Mouse (Mus musculus): ENCODE results near the gene Rragd. TPM values are rescaled to one million over a fixed set of nuclear protein-coding genes. Genes with fewer than 3 reads are reported as not detected.
"Not testable (repeated sequence)": the region's sequence is repeated elsewhere in the genome, so short reads cannot be mapped to it uniquely, and the experiment has no call there.

Gene Rragd
- polyA plus RNA-seq, 1 experiment from 2014 or later, result 21.2 TPM

- not testable (repeated sequence) for DNase-seq (ENCODE audit: low spot score); H3K4me1 ChIP-seq; H3K27ac ChIP-seq; H3K36me3 ChIP-seq; H3K4me3 ChIP-seq; H3K9me3 ChIP-seq (replicated peaks); H3K27me3 ChIP-seq (ENCODE audit: low read depth, poor library complexity, severe bottlenecking)
- 90% methylated on average over 19 of the region's 19 CpGs for WGBS
Observed at GRCm38 (mm10) chr4:32964619-32965018, 18.2 kb upstream of the Rragd start.

DNA sequence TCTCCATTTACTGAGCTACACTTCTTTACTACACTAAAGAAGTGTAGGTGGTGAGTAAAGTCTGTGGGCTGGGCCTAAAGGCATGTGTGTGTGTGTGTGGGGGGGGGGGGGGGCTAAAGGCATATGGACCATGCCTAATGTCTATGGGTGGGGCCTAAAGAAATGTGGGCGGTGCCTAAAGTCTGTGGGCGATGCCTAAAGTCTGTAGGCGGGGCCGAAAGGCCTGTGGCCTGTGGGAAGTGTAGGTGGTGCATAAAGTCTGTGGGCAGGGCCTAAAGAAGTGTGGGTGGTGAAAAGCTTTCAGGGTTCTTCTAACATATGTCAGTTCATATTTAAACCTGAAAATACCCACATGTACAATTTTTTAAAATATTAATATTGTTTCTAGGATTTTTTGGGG, 5.5 kb upstream of the Rragd start:
- no peak overlapping the region for H3K27ac ChIP-seq
- no peaks in the 10 kb centered on the region for H3K36me3 ChIP-seq
- H3K4me3 ChIP-seq, result no peak overlapping the region
- WGBS, result 89% methylated on average over 4 of the region's 4 CpGs
- H3K9me3 ChIP-seq (replicated peaks), result no peaks in the 10 kb centered on the region
- peaks cover 12% of the 10 kb centered on the region for H3K4me1 ChIP-seq
- DNase-seq (ENCODE audit: low spot score), result no peak
- H3K27me3 ChIP-seq (ENCODE audit: low read depth, poor library complexity, severe bottlenecking), result peaks cover 26% of the 10 kb centered on the region

DNA sequence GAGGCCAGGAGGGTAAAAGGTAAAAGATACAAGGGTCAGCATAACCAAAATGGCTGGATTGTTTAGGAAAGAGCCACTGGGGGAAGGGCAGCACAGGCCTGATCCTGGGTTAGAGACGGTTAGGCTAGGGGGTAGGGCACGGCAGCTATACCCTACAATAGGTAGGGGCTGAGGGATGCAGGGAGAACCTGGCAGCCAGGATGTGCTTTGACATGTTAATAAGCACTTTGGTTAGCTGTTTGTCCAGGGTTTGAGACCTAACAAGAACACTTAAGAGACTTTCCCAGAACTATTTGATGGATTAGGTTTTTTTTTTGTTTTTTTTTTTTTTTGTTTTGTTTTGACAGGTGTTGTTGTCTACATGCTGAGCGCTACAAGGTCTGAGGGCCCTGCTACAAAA, 2.8 kb upstream of the Rragd start:
- Histone ChIP-seq H3K27ac (no peak overlapping the region), H3K27me3 (ENCODE audit: low read depth, poor library complexity, severe bottlenecking) (peaks cover 32% of the 10 kb centered on the region), H3K9me3 (replicated peaks) (no peaks in the 10 kb centered on the region), H3K4me1 (peaks cover 30% of the 10 kb centered on the region), H3K4me3 (no peak overlapping the region), H3K36me3 (no peaks in the 10 kb centered on the region)
- 82% methylated on average over 3 of the region's 3 CpGs for WGBS
- DNase-seq (ENCODE audit: low spot score), result no peak

GRCm38 (mm10) chr4:32981617-32982016, 1.2 kb upstream of the Rragd start:
- DNase-seq (ENCODE audit: low spot score), result no peak
- H3K9me3 ChIP-seq (replicated peaks), result no peaks in the 10 kb centered on the region
- 0 out of 2 replicates have a peak overlapping the region, but pooled peaks have one; percentile 97 for H3K27ac ChIP-seq
- H3K27me3 ChIP-seq (ENCODE audit: low read depth, poor library complexity, severe bottlenecking), result peaks cover 32% of the 10 kb centered on the region
- WGBS, result 23% methylated on average over 5 of the region's 5 CpGs
- peaks cover 42% of the 10 kb centered on the region for H3K4me1 ChIP-seq
- H3K4me3 ChIP-seq, result peak overlapping the region; percentile 92; the same call in 1 of the 2 replicates
- H3K36me3 ChIP-seq, result no peaks in the 10 kb centered on the region

GRCm38 (mm10) chr4:32982041-32982715, 659 bp upstream of the Rragd start:
- H3K4me3 ChIP-seq, result peak overlapping the region; percentile 92
- peak overlapping the region; percentile 97 for H3K27ac ChIP-seq
- 3% methylated on average over 15 of the region's 15 CpGs for WGBS
- peaks cover 36% of the 10 kb centered on the region for H3K27me3 ChIP-seq (ENCODE audit: low read depth, poor library complexity, severe bottlenecking)
- no peaks in the 10 kb centered on the region for H3K9me3 ChIP-seq (replicated peaks)
- no peaks in the 10 kb centered on the region for H3K36me3 ChIP-seq
- peaks cover 42% of the 10 kb centered on the region for H3K4me1 ChIP-seq
- peak; percentile 44 for DNase-seq (ENCODE audit: low spot score)

DNA sequence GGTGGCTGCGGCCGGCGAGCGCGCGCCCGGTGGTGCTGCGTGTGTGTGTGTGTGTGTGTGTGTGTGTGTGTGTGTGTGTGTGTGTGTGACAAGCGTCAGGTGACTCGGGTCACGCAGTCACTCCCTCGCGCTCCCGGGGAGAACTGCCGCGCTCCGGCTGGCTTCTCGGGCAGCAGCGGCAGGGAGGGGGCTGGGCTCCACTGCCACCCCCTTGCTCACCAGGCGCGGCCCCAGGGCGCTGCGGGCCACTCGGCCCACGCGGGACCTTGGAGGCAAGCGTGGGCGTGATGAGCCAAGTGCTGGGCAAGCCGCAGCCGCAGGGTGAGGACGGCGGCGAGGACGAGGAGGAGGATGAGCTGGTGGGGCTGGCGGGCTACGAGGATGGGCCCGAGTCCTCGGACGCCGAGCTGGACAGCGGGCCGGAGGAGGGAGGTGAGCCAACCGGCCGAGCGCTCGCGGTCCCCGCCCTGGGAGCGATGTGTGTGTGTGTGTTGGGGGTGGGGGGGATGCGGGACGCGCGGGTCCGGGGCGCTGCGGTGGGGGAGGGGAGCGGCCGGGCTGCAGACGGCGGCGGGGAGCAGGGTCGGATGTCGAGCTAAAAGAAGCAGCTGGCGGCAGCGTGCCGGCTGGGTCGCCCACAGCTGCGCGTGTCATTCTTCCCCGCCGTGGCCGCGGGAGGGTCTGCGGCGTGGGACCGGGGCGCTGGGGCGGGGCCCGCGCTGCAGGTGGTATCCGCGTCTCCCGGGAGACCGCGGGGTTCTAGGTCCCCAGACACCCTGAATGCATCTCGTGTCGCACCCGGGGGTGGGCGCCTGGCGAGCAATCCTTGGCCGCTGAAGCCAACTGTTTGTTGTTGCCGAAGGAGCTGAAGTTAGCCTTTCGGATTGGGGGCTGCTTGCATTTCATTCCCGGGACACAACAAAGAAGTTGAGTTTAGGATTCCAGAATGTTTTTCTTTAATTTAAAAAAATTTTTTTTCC, 629 bp downstream of the Rragd start:
- peak overlapping the region; percentile 97 for H3K27ac ChIP-seq
- peak; percentile 78 for DNase-seq (ENCODE audit: low spot score)
- no peaks in the 10 kb centered on the region for H3K36me3 ChIP-seq
- WGBS, result under 1% methylated on average over 78 of the region's 94 CpGs
- peaks cover 43% of the 10 kb centered on the region for H3K27me3 ChIP-seq (ENCODE audit: low read depth, poor library complexity, severe bottlenecking)
- no peaks in the 10 kb centered on the region for H3K9me3 ChIP-seq (replicated peaks)
- peak overlapping the region; percentile 92 for H3K4me3 ChIP-seq
- H3K4me1 ChIP-seq, result peaks cover 42% of the 10 kb centered on the region

- H3K4me1 ChIP-seq, result peaks cover 42% of the 10 kb centered on the region
- peak overlapping the region; percentile 92 for H3K4me3 ChIP-seq
- H3K27ac ChIP-seq, result peak overlapping the region; percentile 97
- peaks cover 45% of the 10 kb centered on the region for H3K27me3 ChIP-seq (ENCODE audit: low read depth, poor library complexity, severe bottlenecking)
- DNase-seq (ENCODE audit: low spot score), result peak; percentile 39
- no peaks in the 10 kb centered on the region for H3K9me3 ChIP-seq (replicated peaks)
- H3K36me3 ChIP-seq, result no peaks in the 10 kb centered on the region
- under 1% methylated on average over 13 of the region's 13 CpGs for WGBS
Observed at GRCm38 (mm10) chr4:32984242-32984641, 1.4 kb downstream of the Rragd start.

DNA sequence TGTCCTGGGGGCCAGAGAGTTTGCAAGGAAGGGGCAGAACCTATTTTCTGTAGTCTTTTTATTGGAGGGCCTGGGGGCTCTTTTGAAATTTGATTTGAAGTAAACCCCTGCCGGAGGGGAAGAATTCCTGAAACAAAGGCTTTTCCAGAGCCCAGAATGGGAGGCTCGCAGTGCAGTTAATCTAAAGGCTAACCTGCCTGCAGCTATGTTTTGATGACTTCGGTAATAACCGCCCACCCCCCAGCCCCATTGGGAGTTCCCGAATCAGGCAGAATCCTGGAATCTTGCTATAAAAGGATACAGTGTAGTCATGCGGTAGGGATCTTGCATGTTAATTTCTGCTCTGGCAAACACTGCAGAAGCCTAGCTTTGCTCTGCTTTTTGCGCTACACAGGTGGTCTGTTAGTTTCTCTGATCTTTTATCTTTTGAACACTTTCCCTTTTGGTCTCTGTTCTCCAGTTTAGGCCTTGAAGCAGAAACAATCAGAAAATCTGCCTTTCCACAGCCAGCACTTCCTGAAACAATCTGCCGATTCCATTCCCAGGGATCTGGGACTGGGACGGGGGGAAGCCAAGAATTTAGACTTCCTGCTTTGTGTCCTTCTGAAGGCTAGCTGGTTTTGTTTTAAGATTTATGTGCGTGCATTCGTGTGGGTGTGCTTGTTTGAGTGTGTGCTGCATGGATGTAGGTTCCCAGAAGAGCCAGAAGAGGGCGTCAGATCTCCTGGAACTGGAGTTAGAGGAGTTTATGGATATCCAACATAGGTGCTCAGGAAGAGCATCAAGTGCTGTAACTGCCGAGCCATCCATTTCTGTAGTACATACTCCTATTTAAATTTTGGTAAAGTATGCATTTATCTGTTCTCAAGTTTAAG, 2.2 kb downstream of the Rragd start:
- 10% methylated on average over 13 of the region's 13 CpGs for WGBS
- Histone ChIP-seq H3K4me1 (peaks cover 42% of the 10 kb centered on the region), H3K36me3 (no peaks in the 10 kb centered on the region), H3K4me3 (peak overlapping the region; percentile 92), H3K9me3 (replicated peaks) (no peaks in the 10 kb centered on the region), H3K27me3 (ENCODE audit: low read depth, poor library complexity, severe bottlenecking) (peaks cover 44% of the 10 kb centered on the region), H3K27ac (peak overlapping the region; percentile 97)
- peak; percentile 51 for DNase-seq (ENCODE audit: low spot score)

GRCm38 (mm10) chr4:32985684-32986083, 2.8 kb downstream of the Rragd start:
- no peaks in the 10 kb centered on the region for H3K9me3 ChIP-seq (replicated peaks)
- H3K4me1 ChIP-seq, result peaks cover 42% of the 10 kb centered on the region
- peak overlapping the region; percentile 92; the same call in 1 of the 2 replicates for H3K4me3 ChIP-seq
- no peak overlapping the region for H3K27ac ChIP-seq
- no peaks in the 10 kb centered on the region for H3K36me3 ChIP-seq
- DNase-seq (ENCODE audit: low spot score), result no peak
- peaks cover 37% of the 10 kb centered on the region for H3K27me3 ChIP-seq (ENCODE audit: low read depth, poor library complexity, severe bottlenecking)
- WGBS, result 7% methylated on average over 3 of the region's 3 CpGs

DNA sequence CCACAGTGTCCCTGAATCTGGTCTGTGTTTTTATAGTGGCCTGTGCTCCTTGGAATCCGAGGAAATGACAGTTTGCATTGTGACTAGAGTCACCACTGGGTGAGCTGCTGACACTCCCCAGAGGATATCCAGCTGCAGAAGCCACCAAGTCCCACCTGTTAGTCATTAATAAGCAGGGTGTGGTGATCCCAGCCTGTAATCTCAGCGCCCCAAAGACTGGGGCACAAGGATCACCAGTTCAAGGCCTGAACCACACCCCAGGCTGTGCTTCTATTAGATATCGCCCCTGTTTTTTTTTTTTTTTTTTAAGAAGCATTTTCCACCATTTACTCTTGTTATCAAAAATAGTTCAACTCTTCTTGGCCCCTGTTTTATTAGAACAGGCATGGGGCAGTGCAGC, 4.2 kb downstream of the Rragd start:
- no peak overlapping the region for H3K4me3 ChIP-seq
- peaks cover 38% of the 10 kb centered on the region for H3K4me1 ChIP-seq
- DNase-seq (ENCODE audit: low spot score), result no peak
- H3K9me3 ChIP-seq (replicated peaks), result no peaks in the 10 kb centered on the region
- no peak overlapping the region for H3K27ac ChIP-seq
- 50% methylated on average over 3 of the region's 3 CpGs for WGBS
- peaks cover 24% of the 10 kb centered on the region for H3K27me3 ChIP-seq (ENCODE audit: low read depth, poor library complexity, severe bottlenecking)
- no peaks in the 10 kb centered on the region for H3K36me3 ChIP-seq

DNA sequence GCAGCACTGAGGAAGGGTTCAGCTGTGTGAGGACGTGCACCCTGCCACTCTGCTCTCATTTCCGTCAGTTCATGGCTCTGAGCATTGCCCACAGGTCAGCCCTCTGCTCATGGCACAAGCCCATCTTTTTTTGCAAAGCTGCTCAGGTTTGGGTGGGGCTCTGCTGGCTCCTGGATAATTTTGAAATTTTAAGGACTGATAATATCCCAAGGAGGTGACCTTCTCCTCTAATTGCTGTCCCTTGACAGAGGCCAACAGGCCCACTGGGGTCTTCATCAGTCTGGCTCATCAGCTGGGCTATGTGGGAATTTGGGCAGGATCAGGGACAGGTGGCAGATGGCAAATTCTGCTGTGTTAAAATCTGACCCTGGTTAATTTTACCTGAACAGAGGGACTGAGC, 6.5 kb downstream of the Rragd start:
- Histone ChIP-seq H3K4me1 (peaks cover 24% of the 10 kb centered on the region), H3K27me3 (ENCODE audit: low read depth, poor library complexity, severe bottlenecking) (peaks cover 15% of the 10 kb centered on the region; the same call in 1 of the 2 replicates), H3K27ac (no peak overlapping the region), H3K4me3 (no peak overlapping the region), H3K9me3 (replicated peaks) (no peaks in the 10 kb centered on the region), H3K36me3 (no peaks in the 10 kb centered on the region)
- 84% methylated on average over 2 of the region's 2 CpGs for WGBS
- DNase-seq (ENCODE audit: low spot score), result no peak

- 0 out of 2 replicates have a peak, but pooled peaks cover 2% of the 10 kb centered on the region for H3K36me3 ChIP-seq
- H3K4me1 ChIP-seq, result peaks cover 5% of the 10 kb centered on the region; the same call in 1 of the 2 replicates
- peaks cover 3% of the 10 kb centered on the region; the same call in 1 of the 2 replicates for H3K27me3 ChIP-seq (ENCODE audit: low read depth, poor library complexity, severe bottlenecking)
- no peak overlapping the region for H3K27ac ChIP-seq
- DNase-seq (ENCODE audit: low spot score), result no peak
- H3K9me3 ChIP-seq (replicated peaks), result no peaks in the 10 kb centered on the region
- 71% methylated on average over 3 of the region's 3 CpGs for WGBS
- no peak overlapping the region for H3K4me3 ChIP-seq
Observed at GRCm38 (mm10) chr4:32994168-32994567, 11.3 kb downstream of the Rragd start.

Data from limb, embryonic 10.5 days (tissue).